Mouse (Mus musculus): ENCODE measurements around the gene Pde6h.

The Pde6h gene

GRCm38 (mm10) chr6:136913384-136914126 lies 10.1 kb upstream of the Pde6h start:
- DNase-seq, result no peak

- no peak for DNase-seq
Observed at GRCm38 (mm10) chr6:136914234-136914633, 9.4 kb upstream of the Pde6h start.

- no peak for DNase-seq
Observed at GRCm38 (mm10) chr6:136915721-136916395, 7.8 kb upstream of the Pde6h start.

DNA sequence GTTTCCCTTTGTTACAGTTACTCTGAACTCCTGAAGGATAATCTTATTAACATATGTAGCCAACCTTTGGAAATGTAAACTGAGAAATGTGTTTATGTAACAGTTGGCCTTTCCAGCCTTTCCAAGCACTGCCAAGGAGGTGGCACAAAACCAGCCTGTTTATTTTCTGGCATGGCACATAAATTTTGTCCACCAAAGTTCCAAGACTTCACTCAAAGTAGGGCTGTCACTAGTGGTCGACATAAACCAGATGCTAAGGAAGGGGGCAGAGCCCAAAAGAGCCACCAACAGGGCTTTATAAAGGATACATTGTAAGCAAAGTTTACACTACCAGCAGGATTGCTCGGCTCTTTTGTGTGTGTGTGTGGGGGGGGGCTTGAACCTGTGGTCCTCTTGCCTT lies 5.7 kb upstream of the Pde6h start:
- DNase-seq, result no peak

DNA sequence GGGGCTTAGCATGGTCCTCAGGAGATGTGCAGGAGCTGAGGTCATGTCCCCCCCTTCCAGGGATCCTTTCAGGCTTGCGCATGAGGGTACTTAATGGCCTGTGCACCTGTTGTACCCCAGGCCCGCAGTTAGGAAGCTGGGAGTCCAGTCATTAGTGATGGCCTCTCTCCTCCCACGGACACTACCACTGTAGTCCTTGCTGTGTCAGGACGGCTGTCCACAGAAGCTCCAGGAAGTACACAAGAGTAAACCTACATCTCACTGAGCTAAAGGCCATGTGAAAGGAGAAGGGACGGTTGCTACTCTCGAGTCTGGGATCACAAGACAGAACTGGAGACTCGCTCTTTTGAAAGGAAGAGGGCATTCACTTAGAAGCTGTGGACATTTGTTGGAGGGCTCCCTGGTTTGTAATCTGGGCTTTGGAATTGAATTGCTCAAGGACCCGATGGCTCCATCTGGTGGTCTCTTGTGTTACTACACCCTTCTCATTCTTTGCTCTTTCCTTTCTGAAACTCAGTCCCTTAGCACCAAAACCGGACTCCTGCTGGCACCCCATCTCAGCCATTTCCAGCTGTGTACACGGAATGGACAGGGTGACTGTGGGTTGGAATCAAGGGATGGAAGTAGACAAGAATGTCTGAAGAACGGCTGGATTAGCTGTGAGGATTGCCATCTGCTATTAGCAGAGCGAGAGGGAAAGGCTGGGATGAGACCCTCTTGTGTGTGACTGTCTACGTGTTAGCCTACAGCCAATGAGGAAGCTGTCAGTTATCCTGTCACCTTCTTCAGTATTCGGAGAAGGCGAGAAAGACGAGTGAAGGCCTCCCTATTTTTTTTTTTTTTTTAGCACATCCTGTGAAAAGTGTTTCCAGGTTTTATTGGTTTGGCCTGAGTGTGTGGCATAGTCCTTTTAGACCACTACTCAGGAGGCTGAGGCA lies 3.0 kb upstream of the Pde6h start:
- peak; percentile 53 for DNase-seq

GRCm38 (mm10) chr6:136921601-136922000 lies 2.0 kb upstream of the Pde6h start:
- no peak for DNase-seq

GRCm38 (mm10) chr6:136922080-136922479 lies 1.6 kb upstream of the Pde6h start, which contains the start of gene Erp27:
Erp27 (minus strand) TSS chr6:136922180.
- DNase-seq, result no peak

- no peak for DNase-seq
Observed at GRCm38 (mm10) chr6:136922871-136923270, 761 bp upstream of the Pde6h start.

DNA sequence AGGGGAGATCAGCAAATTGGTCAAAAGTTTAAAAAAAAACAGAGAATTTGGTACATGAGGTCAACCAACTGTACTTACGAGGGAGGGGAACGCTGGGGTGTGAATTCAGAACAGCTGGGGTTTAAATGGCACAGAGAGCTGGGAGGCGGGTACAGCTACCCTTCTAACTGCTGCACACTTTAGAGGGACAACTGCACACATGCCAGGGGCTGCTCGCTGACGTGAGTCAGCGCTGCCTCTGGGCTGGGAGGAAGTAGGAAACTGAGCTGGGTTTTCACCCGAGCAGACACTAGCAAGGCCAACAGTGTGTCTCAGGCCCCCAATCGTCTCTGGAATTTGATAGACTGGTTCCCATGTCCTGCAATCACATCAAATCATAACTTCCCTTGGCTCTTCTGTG lies 1.4 kb downstream of the Pde6h start:
- no peak for DNase-seq

DNA sequence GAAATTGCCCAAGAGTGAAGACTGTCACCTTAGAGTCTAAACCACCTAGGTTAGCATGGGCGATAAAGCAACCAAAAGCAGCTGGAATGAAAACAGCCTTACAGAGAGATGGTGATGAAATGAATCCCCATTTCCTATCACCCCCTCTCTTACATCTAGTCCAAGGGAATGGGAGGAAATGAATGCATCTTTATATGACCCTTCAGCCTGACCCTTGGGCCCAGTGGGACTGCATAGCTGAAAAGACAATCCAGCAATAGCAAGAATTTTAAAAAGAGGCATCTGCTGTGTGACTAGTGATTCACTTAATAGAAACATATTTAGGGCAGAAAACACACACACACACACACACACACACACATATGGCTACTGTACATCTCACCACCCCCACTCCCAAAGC lies 4.0 kb downstream of the Pde6h start:
- DNase-seq, result no peak

- DNase-seq, result no peak
Observed at GRCm38 (mm10) chr6:136930677-136931076, 7.0 kb downstream of the Pde6h start.

DNA sequence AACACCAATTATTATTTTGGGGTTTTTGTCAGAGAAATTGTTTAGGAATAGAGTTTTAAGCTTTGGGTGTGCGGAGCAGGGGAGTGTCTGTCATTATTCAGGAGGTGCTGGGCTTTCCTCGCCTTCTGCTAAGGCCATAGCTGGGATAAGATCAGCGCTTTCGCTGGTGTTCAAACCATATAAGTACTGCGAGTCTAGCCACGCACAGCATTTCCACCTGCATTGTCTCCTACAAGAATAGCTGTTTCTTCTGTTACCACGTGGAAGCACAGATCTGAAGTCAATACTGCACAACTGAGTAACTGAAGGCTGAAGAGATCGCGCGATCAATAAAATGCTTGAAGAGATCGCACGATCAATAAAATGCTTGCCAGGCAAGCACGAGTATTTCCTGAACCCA lies 7.6 kb downstream of the Pde6h start:
- DNase-seq, result no peak

GRCm38 (mm10) chr6:136934068-136934467 lies 10.4 kb downstream of the Pde6h start:
- DNase-seq, result no peak

- DNase-seq, result no peak
Observed at GRCm38 (mm10) chr6:136935233-136935632, 11.6 kb downstream of the Pde6h start.

DNA sequence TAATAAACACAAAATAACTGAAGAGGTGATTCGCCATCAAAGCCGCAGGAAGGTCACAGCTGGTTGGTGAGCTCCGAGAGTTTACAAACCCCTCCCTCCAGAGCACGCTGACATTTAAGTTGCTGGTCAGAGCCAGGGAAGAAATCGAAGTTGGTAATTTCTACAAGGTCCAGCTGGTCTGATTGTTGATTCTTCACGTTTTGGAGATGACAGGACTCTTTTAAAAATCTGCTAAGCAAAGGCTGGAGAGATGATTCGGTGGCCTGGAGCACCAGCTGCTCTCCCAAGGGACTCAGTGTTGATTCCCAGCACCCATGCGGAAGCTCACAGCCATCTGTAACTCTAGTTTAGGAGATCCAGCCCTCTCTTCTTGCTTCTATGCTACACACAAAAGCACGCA lies 12.7 kb downstream of the Pde6h start:
- no peak for DNase-seq

DNA sequence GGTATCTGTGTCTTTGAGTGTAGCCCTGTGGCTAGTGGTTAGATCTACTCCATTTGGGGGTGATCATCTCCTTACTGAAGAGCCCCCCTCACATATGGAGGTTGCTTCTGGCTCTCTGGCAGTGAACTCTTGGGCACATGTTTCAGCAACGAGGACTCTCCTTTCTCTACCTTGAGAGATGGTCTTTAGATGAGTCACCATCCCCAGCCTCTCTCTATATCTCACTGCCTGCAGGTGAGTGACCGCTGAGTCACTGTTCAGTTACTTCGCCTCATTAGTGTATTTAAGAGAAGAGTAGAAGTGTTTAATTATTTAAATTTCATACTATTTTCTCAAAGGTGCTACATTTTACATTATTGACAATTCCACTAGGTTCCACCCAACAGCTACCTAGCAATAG lies 13.5 kb downstream of the Pde6h start:
- no peak for DNase-seq

GRCm38 (mm10) chr6:136938331-136939126 lies 14.9 kb downstream of the Pde6h start:
- no peak for DNase-seq

GRCm38 (mm10) chr6:136939326-136940187 lies 15.9 kb downstream of the Pde6h start:
- DNase-seq, result no peak

DNA sequence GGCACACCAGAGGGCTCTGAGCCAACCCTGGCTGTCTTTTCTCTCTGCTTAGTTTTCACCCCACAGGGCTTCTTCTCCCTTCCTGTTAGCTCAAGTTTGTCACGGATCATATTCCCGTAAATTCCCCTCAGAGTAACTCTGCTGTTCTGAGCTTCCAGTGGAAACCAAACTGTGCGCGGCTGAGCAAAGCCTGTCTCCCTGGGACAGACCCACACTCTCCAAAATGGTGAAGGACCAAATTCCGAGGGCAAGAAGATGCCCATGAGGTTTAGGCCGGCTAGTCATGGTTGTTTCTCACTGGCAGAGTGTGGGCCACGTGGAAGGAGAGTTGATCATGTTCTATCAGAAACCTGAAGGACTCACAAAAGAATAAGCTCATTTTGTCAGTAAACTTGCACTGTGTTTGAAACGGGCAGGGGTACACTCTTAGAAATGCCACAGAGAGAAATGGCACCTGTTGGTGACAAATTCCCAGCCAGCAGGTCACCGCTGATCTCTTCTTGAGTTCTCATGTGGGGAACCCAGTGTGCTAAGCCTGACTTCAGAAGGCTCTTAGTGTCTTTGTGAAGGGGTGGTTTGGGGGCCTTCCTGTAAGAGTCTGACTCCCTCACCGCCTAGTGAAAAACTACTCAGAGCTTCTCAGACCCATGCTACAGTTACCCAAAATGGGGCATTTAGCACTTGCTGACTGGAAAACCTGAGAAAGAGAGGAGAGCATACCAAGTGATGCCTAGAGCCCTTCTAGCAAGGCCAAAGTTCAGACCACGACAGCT lies 16.7 kb downstream of the Pde6h start:
- no peak for DNase-seq
